Mouse (Mus musculus): ENCODE results near the gene Lef1.
A peak's percentile ranks its signal among the peaks of the same experiment; 100 is the strongest.

The Lef1 gene

DNA sequence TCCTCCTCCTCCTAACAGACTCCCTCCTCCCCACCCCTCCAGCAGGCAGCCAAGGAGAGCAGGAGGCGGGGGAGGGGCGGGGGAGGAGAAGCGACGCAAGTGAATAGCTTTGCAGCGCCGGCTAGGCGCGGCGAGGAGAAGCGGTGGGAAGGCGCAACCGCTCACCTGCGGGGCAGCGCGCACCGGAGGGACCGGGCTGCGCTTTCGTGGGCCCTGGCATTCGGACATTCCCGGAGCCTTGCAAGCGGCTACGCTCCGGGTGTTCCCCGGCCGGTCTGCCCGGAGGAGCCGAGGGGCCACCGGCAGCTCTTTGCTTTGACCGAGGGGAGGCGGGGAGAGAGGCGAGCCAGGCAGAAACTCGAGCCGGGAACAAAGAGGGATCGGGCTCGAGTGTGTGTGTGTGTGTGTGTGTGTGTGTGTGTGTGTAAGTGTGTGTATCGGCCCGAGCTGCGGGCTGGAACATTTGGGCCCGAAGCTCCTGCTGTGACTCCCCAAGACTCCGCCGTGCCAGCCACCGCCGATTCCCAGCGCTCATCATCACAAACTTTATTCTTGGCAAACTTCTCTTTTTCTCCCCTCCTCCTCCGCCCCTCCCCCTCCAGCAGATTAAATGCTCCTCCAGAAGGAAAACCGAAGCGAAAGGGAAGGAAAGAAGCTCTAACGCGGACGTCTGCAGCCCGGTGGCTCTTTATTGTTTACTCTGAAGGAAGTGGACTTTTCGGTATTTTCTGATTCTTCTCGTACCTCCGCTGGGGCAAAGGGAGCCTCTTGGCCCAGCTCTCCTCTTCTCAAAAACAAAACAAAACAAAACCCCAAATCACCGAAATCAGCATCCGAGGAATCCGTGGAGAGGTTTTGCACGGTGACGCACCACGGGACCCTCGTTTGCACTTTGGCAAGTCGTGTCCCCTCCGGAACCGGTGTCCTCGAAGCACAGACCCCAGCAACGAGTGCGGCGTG is at the start of gene Lef1:
Lef1 (plus strand) TSS at position 281 of the 960 bp plus-strand sequence.
- peak; percentile 57 for DNase-seq (ENCODE audit: low spot score)

GRCm38 (mm10) chr3:131065001-131065400 is 45.3 kb upstream of the Lef1 start:
- DNase-seq (ENCODE audit: low spot score) = no peak

DNA sequence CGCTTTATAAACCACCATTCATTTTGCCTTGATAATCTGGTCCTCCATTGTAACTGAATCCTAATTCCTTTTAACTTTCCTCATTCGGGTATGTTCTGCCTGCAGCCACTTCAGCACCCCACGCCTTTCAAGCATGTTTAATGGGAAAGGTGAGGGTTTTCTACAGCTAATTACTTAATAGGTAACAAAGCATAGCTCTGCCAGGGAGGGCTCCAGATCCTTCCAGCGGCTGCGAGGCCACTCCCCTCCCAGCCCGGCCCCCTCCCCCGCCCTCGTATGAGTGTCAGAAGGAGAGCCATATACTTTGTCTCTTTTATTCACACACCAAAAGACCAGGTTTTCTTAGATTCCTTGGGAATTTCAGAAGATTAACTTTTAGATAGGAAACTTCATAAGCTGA is 44.1 kb upstream of the Lef1 start:
- DNase-seq (ENCODE audit: low spot score) = no peak

GRCm38 (mm10) chr3:131068000-131068399 is 42.3 kb upstream of the Lef1 start:
- DNase-seq (ENCODE audit: low spot score) = no peak

DNA sequence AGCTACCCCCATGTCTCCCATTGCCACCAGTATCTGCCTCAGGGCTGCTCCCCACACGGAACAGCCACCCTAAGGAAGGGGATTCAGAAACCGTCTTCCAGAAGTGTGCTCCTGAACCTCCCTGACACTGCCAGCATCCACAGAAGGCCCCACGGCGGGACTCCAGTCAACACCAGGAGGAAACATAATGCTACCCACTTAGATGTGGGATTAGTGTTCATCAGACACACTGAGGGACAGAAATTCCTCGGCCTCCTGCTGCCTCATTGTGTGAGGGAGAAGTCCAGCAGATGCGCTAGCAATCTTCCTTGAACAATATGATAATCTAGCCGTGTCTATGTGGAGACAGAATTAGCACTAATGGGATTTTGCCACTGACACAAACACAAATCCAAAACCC is 40.1 kb upstream of the Lef1 start:
- no peak for DNase-seq (ENCODE audit: low spot score)

DNA sequence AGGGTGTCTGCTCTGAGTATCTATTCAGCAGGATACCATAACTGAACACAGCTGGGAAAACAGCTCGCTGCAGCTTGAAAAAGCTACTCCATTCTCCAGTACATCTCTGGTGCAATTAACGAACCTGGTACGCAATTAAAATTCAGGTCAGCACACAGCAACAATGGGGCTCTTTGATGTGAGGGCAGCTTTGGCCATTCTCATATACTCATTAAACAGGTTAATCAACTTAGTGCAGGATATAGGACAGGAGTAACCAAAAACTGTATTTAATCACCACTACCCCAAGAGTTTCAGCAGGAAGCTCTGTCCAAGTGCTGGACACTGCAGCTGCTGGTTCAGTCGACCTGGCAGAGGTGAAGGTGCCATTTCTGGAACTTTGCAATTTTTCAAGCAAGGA is 37.6 kb upstream of the Lef1 start:
- DNase-seq (ENCODE audit: low spot score) = no peak

GRCm38 (mm10) chr3:131073946-131074345 is 36.3 kb upstream of the Lef1 start:
- no peak for DNase-seq (ENCODE audit: low spot score)

DNA sequence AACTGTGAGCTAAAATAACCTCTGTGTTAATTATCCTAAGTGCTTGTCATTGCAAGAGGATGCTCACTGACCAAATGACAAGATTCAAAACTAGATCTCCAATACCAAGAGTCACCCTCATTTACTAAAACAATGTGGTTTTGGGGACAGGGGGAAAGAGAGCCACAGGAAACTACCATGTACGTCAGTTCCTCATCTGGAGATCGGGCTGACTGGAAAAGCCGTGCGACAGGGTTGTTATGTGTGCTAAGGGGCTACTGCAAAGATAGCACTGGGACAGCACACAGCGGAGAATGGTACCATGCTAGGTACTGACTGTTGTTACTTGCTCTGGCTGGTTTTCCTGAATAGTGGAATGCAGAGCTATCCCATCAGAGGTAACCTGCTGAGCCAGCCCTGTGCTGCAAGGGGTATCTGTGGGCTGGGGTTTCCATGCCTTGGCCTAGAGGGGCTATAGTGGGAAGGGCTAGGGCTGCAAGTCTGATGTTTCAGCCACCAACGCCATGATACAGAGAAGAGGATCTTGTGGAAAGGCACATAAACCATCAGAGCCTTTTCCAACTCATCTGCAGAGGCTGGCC is 32.1 kb upstream of the Lef1 start:
- no peak for DNase-seq (ENCODE audit: low spot score)

DNA sequence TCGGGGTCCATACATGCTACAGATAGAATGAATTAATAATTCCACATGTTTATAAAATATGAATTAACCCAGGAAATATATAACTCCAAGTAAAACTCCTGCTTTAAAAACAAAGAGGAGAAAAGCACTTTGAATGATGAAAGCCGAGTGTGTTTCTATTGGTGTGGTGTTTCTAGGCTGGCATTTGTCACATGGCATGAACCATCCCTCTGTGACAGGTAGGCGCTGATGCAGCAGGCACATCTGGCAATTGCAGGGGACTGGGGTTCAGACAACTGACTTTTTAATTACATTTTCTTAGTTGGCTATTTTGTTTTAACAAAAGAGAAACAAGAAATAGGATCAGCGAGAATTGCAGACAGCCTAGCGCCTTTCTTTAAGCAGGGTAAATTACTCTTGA is 31.6 kb upstream of the Lef1 start:
- DNase-seq (ENCODE audit: low spot score) = no peak

DNA sequence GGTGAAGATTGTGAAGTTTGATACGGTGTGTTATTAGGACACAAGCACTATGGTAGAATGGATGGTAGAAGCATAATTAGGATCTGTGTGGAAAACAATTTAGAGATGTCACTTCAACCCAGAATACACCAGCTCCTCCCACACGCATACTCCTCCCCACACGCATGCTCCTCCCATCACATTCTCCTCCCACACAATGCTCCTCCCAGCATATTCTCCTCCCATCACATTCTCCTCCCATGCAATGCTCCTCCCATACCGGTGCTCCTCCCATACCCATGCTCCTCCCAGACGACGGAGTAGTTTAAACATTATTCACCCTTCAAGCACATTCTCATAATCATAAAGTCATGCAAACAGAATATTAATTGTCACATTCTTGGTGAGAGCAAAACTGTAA is 26.5 kb upstream of the Lef1 start:
- DNase-seq (ENCODE audit: low spot score) = no peak

DNA sequence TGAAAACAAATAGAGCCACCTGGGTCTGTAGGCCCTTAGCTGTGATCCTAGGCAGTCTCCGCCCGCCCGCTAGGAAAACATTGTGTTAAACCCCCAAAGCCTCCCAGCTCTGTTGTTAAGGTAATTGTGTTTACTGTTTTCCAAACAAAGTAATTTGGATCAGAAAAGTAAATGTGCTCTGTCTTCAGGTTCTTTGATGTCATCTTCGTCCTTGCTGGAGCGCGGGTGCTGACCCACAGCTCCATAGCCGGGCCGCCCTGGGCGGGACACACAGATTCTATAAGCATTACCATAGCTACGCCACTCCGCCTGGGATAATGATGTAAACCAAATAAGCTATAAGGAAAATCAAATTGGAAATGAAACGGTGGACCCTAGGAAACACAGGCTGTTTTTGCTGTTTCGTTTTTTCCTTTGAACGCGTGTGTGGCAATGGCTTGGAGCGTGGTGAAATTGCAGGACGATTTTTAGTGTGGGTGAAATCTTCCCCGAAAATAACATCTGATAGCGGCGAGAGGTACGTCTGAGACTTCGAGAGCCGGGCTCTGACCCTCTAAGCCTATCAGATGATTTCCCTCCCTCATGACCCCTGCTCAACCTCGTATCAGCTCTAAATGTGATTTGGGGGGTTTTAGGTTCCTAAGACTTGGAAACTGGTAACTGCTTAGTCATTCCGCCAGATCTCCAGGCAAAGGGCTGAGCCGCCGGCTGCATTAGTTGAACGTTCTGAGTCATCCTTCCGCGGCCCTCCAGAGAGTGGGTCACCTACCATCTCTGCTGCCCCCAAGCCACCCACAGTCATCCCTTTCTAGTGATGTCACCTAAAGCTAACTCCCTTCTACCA is 25.3 kb upstream of the Lef1 start:
- DNase-seq (ENCODE audit: low spot score) = no peak

DNA sequence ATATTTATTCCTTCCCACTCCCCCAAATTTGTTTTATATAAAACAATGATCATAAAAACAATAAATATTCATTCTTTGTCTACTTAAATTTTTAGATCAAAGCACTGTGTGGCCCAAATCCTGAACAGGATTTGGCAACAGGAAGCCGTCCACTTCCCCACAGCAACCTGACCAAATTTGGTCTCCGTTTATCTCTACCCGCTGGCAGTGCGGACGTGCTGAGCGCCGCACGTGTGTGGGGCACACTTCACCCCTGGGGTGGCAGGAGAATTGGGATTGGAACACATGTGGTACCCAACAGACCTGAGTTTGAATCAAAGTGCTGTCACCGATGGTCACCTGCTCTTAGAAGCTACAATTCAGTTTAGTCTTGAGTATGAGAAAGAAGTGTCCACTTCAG is 24.3 kb upstream of the Lef1 start:
- DNase-seq (ENCODE audit: low spot score) = no peak

DNA sequence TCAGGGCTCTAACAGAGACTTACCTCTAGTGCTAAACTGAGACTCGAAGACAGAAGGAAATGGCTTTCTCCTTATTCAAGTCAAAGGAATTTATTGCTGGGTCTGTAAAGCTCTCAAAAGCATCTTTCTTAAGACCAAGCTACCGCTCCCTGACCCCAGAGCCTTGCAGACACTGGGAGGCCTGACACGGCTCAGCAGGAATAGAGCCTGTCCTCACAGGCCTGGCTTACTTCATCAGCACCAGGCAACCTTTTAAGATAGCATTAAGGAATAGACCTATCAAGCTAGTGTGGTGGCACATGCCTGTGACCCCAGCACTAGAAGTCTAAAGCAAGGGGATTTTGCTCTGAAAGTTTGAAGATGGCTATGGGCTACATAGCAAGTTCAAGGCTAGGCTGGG is 20.6 kb upstream of the Lef1 start:
- DNase-seq (ENCODE audit: low spot score) = no peak

DNA sequence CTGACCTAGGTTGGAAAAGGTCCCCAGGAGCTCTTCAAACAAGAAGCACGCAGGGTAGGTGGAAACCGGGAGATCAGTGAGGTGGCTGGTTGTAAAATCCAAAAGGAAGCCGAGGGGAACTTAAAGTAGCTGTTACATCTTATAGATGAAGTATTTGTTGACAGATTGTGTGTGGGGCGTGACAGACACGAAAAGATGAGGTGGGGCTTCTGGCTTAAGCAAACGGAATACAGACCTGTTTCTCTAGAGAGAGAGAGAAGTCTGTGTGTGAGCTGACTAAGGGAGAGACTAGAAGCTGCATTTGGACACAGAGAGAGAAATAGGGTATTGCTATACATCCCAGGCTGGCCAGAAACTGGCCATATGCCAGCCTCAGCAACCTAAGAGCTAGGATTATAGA is 18.2 kb upstream of the Lef1 start:
- no peak for DNase-seq (ENCODE audit: low spot score)

DNA sequence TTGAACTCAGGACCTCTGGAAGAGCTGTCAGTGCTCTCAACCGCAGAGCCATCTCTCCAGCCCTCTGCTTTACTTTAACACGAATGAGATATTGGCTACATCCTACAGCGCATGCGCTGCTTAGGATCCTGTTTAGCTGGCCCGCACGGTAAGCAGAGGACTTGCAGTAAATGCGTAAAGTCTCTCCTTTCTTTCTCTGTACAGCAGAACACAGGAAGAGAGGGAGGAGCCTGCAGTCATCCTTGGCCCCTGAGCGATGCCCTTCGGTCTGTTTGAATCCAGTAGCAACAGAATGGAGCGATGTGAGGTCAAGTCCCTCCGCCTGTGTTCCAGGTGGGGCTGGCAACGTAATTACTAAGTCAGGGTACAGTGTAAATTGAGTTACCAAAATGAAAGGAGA is 16.5 kb upstream of the Lef1 start:
- DNase-seq (ENCODE audit: low spot score) = no peak

- no peak for DNase-seq (ENCODE audit: low spot score)
These were observed 14.2 kb upstream of the Lef1 start for GRCm38 (mm10) chr3:131096105-131096504.

DNA sequence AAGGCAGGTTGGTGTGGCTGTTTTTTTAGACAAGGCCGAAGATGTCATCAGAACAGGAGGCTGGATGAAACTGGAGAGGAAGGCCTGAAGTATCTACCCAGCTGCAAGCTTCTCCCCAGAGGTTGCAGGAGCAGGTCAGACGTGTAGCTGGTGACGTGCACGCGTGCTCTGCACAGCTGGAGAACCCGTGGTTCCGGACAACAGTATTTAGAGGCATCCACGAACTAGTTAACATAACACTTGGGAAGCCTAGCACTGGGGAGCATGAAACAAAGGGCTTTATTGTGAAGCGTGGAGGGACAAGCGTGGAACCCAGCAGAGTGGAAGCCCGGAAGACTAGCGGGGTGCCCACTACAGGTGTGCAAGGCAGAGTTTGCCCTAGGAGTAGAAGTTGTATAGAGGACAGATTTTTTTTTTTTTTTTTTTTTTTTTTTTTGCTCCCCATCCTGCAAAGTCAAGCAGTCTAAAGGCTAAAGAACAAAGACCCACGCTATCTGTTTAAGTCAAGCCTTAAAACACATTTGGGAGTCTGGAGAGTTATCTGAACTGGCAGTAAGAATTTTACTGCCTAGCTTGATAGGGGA is 8.0 kb upstream of the Lef1 start:
- no peak for DNase-seq (ENCODE audit: low spot score)

DNA sequence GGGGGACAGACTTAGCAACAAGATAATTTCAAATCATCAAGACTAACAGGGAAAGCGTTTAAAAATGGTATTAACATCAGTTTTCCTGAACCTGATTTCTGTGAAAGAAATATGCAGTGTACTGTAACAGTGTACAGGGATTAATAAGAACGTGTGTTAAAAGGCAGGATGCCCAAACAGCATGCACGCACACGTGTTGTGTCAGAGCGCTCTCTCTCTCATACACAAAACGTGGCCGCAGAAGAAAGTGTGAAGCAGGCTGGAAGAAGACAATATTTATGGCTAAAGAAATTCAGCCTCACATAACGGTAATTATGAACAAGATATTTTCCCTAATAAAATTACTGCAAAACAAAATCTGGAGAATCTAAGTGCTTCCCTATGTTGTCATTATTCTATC is 4.9 kb upstream of the Lef1 start:
- no peak for DNase-seq (ENCODE audit: low spot score)

GRCm38 (mm10) chr3:131105940-131106401 is 4.3 kb upstream of the Lef1 start:
- DNase-seq (ENCODE audit: low spot score) = peak; percentile 62

GRCm38 (mm10) chr3:131106451-131107291 is 3.6 kb upstream of the Lef1 start:
- DNase-seq (ENCODE audit: low spot score) = no peak

All from testis, postnatal 10 days (tissue).